Mouse (Mus musculus): ENCODE measurements around the gene Gm26920. TPM values are rescaled to one million over a fixed set of nuclear protein-coding genes. Genes with fewer than 3 reads are reported as not detected.

Gm26920 gene
- total RNA-seq, 2 experiments from 2014 or later: 0.79 TPM; not detected in 1

DNA sequence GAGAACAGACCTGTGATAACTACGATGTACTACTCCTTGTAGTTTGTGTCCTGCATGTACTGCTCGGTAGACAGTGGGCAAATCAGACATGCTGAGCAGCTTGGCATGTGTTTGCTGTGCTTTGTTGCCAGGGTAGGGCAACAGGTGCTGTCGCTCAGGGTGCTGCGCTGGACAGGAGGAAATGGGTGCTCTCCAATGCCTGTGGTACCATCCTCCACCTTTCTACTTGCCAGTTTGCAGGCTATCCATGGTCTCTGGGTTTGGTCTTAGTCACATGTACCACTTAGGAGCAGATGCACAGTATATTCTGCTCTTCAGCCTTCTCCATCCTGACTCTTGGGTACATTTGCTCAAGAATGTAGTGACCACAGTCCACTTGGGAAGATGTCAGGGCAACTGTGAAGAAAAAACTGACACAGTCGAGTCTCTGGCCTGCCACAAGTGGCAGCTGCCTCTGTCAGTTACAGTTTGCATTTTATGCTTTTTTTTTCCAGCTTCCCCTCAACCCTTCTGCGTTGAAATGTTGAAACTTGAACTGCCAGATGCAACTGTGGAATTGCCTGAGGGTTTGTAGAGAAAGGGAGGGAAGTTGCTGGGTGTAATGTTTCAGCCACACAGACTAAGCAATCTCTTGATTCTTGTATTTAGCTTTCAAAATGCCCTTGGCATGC, 82.1 kb downstream of the Gm26920 start:
- no peak for ATAC-seq (replicated peaks; ENCODE audit: low FRiP score, low TSS enrichment, poor library complexity, severe bottlenecking)

DNA sequence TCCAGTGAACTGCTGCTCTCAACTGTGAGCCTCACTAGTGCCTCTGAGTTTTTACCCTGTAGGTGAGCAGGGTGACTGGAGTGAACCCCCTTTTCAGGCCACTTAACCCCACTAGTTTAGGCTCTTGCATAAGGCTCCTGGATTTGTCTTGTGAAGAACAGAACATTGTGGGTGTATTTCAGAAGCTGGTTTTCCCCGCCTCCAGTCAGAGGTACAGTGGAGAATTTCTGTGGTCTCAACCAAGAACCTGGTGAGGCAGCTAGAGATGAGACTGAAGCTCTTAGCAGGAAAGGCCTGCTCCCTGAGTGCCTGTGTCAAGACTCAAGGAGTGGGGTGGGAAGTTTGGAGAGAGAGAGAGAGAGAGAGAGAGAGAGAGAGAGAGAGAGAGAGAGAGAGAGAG, 82.6 kb downstream of the Gm26920 start:
- no peak for ATAC-seq (replicated peaks; ENCODE audit: low FRiP score, low TSS enrichment, poor library complexity, severe bottlenecking)

Other genes starting within 250 kb of the Gm26920 start
- 4.6 TPM in 2 replicates for gene Zfp940, start 236.7 kb downstream of the Gm26920 start, total RNA-seq (2014; fragmentation: Nextera tagmentation)
- 8.2 and 10.7 TPM in 2 replicates for gene Zfp940, start 236.7 kb downstream of the Gm26920 start, total RNA-seq (2017)
- 3.2 and 5.3 TPM in 2 replicates for gene Zfp420, start 230.4 kb downstream of the Gm26920 start, total RNA-seq (2014; fragmentation: Nextera tagmentation)
- gene Zfp420, start 230.4 kb downstream of the Gm26920 start, total RNA-seq (2017): 2.6 and 3.5 TPM in 2 replicates
- 7.2 and 8.0 TPM in 2 replicates for gene Zfp27, start 183.8 kb downstream of the Gm26920 start, total RNA-seq (2014; fragmentation: Nextera tagmentation)
- 8.3 and 11.1 TPM in 2 replicates for gene Zfp27, start 183.8 kb downstream of the Gm26920 start, total RNA-seq (2017)
- gene Zfp383, start 182.2 kb downstream of the Gm26920 start, total RNA-seq (2014; fragmentation: Nextera tagmentation): 0.12 and 0.74 TPM in 2 replicates
- gene Zfp383, start 182.2 kb downstream of the Gm26920 start, total RNA-seq (2017): 1.5 and 2.4 TPM in 2 replicates
- 9.1 and 10.6 TPM in 2 replicates for gene Zfp74, start 136.3 kb downstream of the Gm26920 start, total RNA-seq (2014; fragmentation: Nextera tagmentation)
- gene Zfp74, start 136.3 kb downstream of the Gm26920 start, total RNA-seq (2017): 8.4 and 9.2 TPM in 2 replicates
- gene Zfp568, start 106.5 kb downstream of the Gm26920 start, total RNA-seq (2014; fragmentation: Nextera tagmentation): 9.0 and 16.5 TPM in 2 replicates
- gene Zfp568, start 106.5 kb downstream of the Gm26920 start, total RNA-seq (2017): 25.7 and 26.1 TPM in 2 replicates
- gene Zfp14, start 39.0 kb downstream of the Gm26920 start, total RNA-seq (2014; fragmentation: Nextera tagmentation): 0.74 and 1.3 TPM in 2 replicates
- gene Zfp14, start 39.0 kb downstream of the Gm26920 start, total RNA-seq (2017): 1.1 and 5.8 TPM in 2 replicates
- 4.6 and 6.8 TPM in 2 replicates for gene Zfp82, start 17.5 kb downstream of the Gm26920 start, total RNA-seq (2014; fragmentation: Nextera tagmentation)
- 4.5 and 7.5 TPM in 2 replicates for gene Zfp82, start 17.5 kb downstream of the Gm26920 start, total RNA-seq (2017)
- 7.1 and 16.8 TPM in 2 replicates for gene Zfp566, start 117 bp upstream of the Gm26920 start, total RNA-seq (2014; fragmentation: Nextera tagmentation)
- gene Zfp566, start 117 bp upstream of the Gm26920 start, total RNA-seq (2017): 5.0 TPM in 2 replicates
- 10.5 and 20.6 TPM in 2 replicates for gene Zfp260, start 4.4 kb upstream of the Gm26920 start, total RNA-seq (2014; fragmentation: Nextera tagmentation)
- gene Zfp260, start 4.4 kb upstream of the Gm26920 start, total RNA-seq (2017): 14.0 and 20.1 TPM in 2 replicates
- 2.5 and 2.8 TPM in 2 replicates for gene Zfp382, start 31.5 kb upstream of the Gm26920 start, total RNA-seq (2014; fragmentation: Nextera tagmentation)
- 1.6 and 2.4 TPM in 2 replicates for gene Zfp382, start 31.5 kb upstream of the Gm26920 start, total RNA-seq (2017)
- 35.9 and 48.9 TPM in 2 replicates for gene Zfp146, start 79.3 kb upstream of the Gm26920 start, total RNA-seq (2014; fragmentation: Nextera tagmentation)
- 103 and 108 TPM in 2 replicates for gene Zfp146, start 79.3 kb upstream of the Gm26920 start, total RNA-seq (2017)
- 6.0 TPM in 1 of 2 replicates, not detected in the other for gene Cox7a1, start 93.7 kb upstream of the Gm26920 start, total RNA-seq (2014; fragmentation: Nextera tagmentation)
- not detected in 2 replicates for gene Cox7a1, start 93.7 kb upstream of the Gm26920 start, total RNA-seq (2017)
- gene Capns1, start 108.4 kb upstream of the Gm26920 start, total RNA-seq (2014; fragmentation: Nextera tagmentation): 148 and 186 TPM in 2 replicates
- gene Capns1, start 108.4 kb upstream of the Gm26920 start, total RNA-seq (2017): 123 and 126 TPM in 2 replicates
- gene Polr2i, start 141.5 kb upstream of the Gm26920 start, total RNA-seq (2014; fragmentation: Nextera tagmentation): 91.3 and 106 TPM in 2 replicates
- 42.0 and 46.5 TPM in 2 replicates for gene Polr2i, start 141.5 kb upstream of the Gm26920 start, total RNA-seq (2017)
- 86.4 and 117 TPM in 2 replicates for gene Tbcb, start 141.9 kb upstream of the Gm26920 start, total RNA-seq (2014; fragmentation: Nextera tagmentation)
- 26.2 and 49.4 TPM in 2 replicates for gene Tbcb, start 141.9 kb upstream of the Gm26920 start, total RNA-seq (2017)
- not detected in 2 replicates for gene Ovol3, start 145.3 kb upstream of the Gm26920 start, total RNA-seq (2014; fragmentation: Nextera tagmentation)
- not detected in 2 replicates for gene Ovol3, start 145.3 kb upstream of the Gm26920 start, total RNA-seq (2017)
- not detected in 2 replicates for gene Thap8, start 189.7 kb upstream of the Gm26920 start, total RNA-seq (2014; fragmentation: Nextera tagmentation)
- gene Thap8, start 189.7 kb upstream of the Gm26920 start, total RNA-seq (2017): 1.6 TPM in 1 of 2 replicates, not detected in the other
- 31.0 and 31.8 TPM in 2 replicates for gene Wdr62, start 190.0 kb upstream of the Gm26920 start, total RNA-seq (2014; fragmentation: Nextera tagmentation)
- 5.1 and 5.5 TPM in 2 replicates for gene Wdr62, start 190.0 kb upstream of the Gm26920 start, total RNA-seq (2017)
- gene Clip3, start 201.3 kb upstream of the Gm26920 start, total RNA-seq (2014; fragmentation: Nextera tagmentation): not detected in 2 replicates
- not detected in 2 replicates for gene Clip3, start 201.3 kb upstream of the Gm26920 start, total RNA-seq (2017)
- gene Alkbh6, start 218.3 kb upstream of the Gm26920 start, total RNA-seq (2014; fragmentation: Nextera tagmentation): 12.7 and 35.5 TPM in 2 replicates
- 26.5 and 28.8 TPM in 2 replicates for gene Alkbh6, start 218.3 kb upstream of the Gm26920 start, total RNA-seq (2017)
- gene Syne4, start 224.4 kb upstream of the Gm26920 start, total RNA-seq (2014; fragmentation: Nextera tagmentation): 2.9 TPM in 1 of 2 replicates, not detected in the other
- gene Syne4, start 224.4 kb upstream of the Gm26920 start, total RNA-seq (2017): not detected in 2 replicates
- not detected in 2 replicates for gene E130208F15Rik, start 231.3 kb upstream of the Gm26920 start, total RNA-seq (2014; fragmentation: Nextera tagmentation)
- 3.4 TPM in 1 of 2 replicates, not detected in the other for gene E130208F15Rik, start 231.3 kb upstream of the Gm26920 start, total RNA-seq (2017)
- gene Sdhaf1, start 233.5 kb upstream of the Gm26920 start, total RNA-seq (2014; fragmentation: Nextera tagmentation): 7.3 and 9.2 TPM in 2 replicates
- 7.9 and 8.9 TPM in 2 replicates for gene Sdhaf1, start 233.5 kb upstream of the Gm26920 start, total RNA-seq (2017)